Mouse (Mus musculus) G1E (cell line): ENCODE data around the gene Igf2bp2.

ENCODE experiments used
- CTCF ChIP-seq: IDR thresholded peaks from 2 replicates; pipeline ENCODE4 v1.5.1; 2012; ENCODE audit warnings: low read depth, low read length, inconsistent platforms, mixed read lengths
- GATA1 ChIP-seq: IDR thresholded peaks from 2 replicates; pipeline ENCODE4 v1.6.1; 2012; ENCODE audit warnings: borderline replicate concordance, low read length, inconsistent platforms, mixed read lengths
- GATA2 ChIP-seq: IDR thresholded peaks from 2 replicates; pipeline ENCODE4 v1.6.1; 2012; ENCODE audit warnings: low read depth, low read length, inconsistent platforms, borderline replicate concordance
- POLR2AphosphoS5 ChIP-seq: IDR thresholded peaks from 2 replicates; pipeline ENCODE4 v1.6.1; 2012; ENCODE audit warnings: low read depth, low read length, inconsistent platforms; ENCODE audit not compliant: insufficient replicate concordance
- TAL1 ChIP-seq: conservative IDR thresholded peaks from 2 replicates; pipeline ENCODE4 v1.6.1; 2012; ENCODE audit warnings: low read depth, low read length, inconsistent platforms, mixed read lengths

GRCm38 (mm10) chr16:22106012-22106584 is 57.0 kb downstream of the Igf2bp2 start:
- TF ChIP-seq CTCF (no peak), TAL1 (no peak), GATA1 (no peak), GATA2 (no peak), POLR2AphosphoS5 (no peak)
